Mouse (Mus musculus) liver, embryonic 14.5 days (tissue): ENCODE measurements around the gene Npas3. TPM values are rescaled to one million over a fixed set of nuclear protein-coding genes. Genes with fewer than 3 reads are reported as not detected.

ENCODE experiments used
- ATAC-seq: fragments of 200-750 bp; cut with Nextera tagmentation; 2 replicates; pipeline ENCODE4 v1.8.0; 2017; ENCODE audit warnings: moderate number of reproducible peaks, mild to moderate bottlenecking, moderate library complexity; ENCODE audit not compliant: insufficient read depth
- DNase-seq, 3 experiments: peaks; one replicate each; pipeline ENCODE4 v3.0.0-alpha.2; 2012 to 2013; ENCODE audit warnings: low read depth in 3 of 3, low spot score in 3 of 3
- H3K27ac ChIP-seq: fragments of 300-500 bp; sonication (generic); 2 replicates; pipeline ENCODE4 v1.5.1; 2014; ENCODE audit warnings: moderate library complexity, mild to moderate bottlenecking, control low read depth, inconsistent platforms
- H3K27me3 ChIP-seq: fragments of 300-500 bp; sonication (generic); 2 replicates; pipeline ENCODE4 v1.6.1; 2014; ENCODE audit warnings: mild to moderate bottlenecking, low read length, moderate library complexity; ENCODE audit not compliant: control insufficient read depth, insufficient read depth
- H3K36me3 ChIP-seq: fragments of 300-500 bp; sonication (generic); replicated peaks from 2 replicates; pipeline ENCODE4 v1.6.1; 2014; ENCODE audit warnings: low read depth; ENCODE audit not compliant: control insufficient read depth, insufficient read depth
- H3K4me1 ChIP-seq, 2 experiments: fragments of 200-500 bp in 1 of 2; fragments of 300-500 bp in 1 of 2; sonication (generic) in 1 of 2; replicated peaks; 2 replicates each; pipeline ENCODE4 v1.6.1; 2012 to 2014; ENCODE audit warnings: antibody characterized with exemption in 1 of 2, inconsistent platforms in 1 of 2, low read length in 1 of 2; ENCODE audit not compliant: control insufficient read depth in 2 of 2, insufficient read depth in 2 of 2
- H3K4me2 ChIP-seq: fragments of 300-500 bp; sonication (generic); 2 replicates; pipeline ENCODE4 v1.6.1; 2014; ENCODE audit warnings: low read depth, mild to moderate bottlenecking, control low read depth, moderate library complexity
- H3K4me3 ChIP-seq, 2 experiments: fragments of 200-500 bp in 1 of 2; fragments of 300-500 bp in 1 of 2; sonication (generic) in 1 of 2; 2 replicates each; pipeline ENCODE4 v1.5.1; 2012 to 2014; ENCODE audit warnings: low read depth in 2 of 2, low read length in 2 of 2, mild to moderate bottlenecking in 2 of 2, control low read depth in 1 of 2, inconsistent platforms in 1 of 2, moderate library complexity in 1 of 2; ENCODE audit not compliant: insufficient read depth in 1 of 2
- H3K9ac ChIP-seq: fragments of 300-500 bp; sonication (generic); replicated peaks from 2 replicates; pipeline ENCODE4 v1.6.1; 2014; ENCODE audit warnings: mild to moderate bottlenecking, control low read depth, moderate library complexity
- H3K9me3 ChIP-seq: fragments of 300-500 bp; sonication (generic); 2 replicates; pipeline ENCODE4 v1.6.1; 2016; ENCODE audit warnings: low read length, mixed read lengths; ENCODE audit not compliant: control insufficient read depth
- CTCF ChIP-seq: IDR thresholded peaks from 2 replicates; pipeline ENCODE4 v1.5.1; 2016; ENCODE audit warnings: antibody characterized with exemption, low read depth, control low read depth
- EP300 ChIP-seq: IDR thresholded peaks from 2 replicates; pipeline ENCODE4 v1.6.1; 2016; ENCODE audit warnings: antibody characterized with exemption, low read depth
- WGBS: fragments of 180-500 bp; shearing (Covaris S2); extraction: QIAGEN DNeasy Blood & Tissue Kit; methylation state at CpG from one replicate; pipeline ENCODE4 v1.1.7; 2014; ENCODE audit not compliant: insufficient replicate concordance; 5-methylcytosine and 5-hydroxymethylcytosine counted together
- polyA plus RNA-seq, 2 experiments: library from polyadenylated mRNA; depleted of rRNA in 1 of 2; stranded (reverse) in 1 of 2; unstranded in 1 of 2; fragments of >200 nt; fragmentation: Nextera tagmentation in 1 of 2; extraction: Ambion mirVana in 1 of 2; gene quantifications; 2 replicates each; pipeline versions ENCODE4 v1.2.1 to v1.2.3; 2012 to 2014

Npas3 gene
- polyA plus RNA-seq, 2 experiments = 0.08 to 0.09 TPM

GRCm38 (mm10) chr12:53838541-53838940, 590.1 kb downstream of the Npas3 start:
- TF ChIP-seq EP300 = no peak
- Histone ChIP-seq H3K27me3 (no peaks in the 10 kb centered on the region), H3K4me3 (no peak overlapping the region), H3K9ac (no peak overlapping the region), H3K27ac (peak overlapping the region; percentile 94), H3K4me2 (peak overlapping the region; percentile 64; the same call in 1 of the 2 replicates), H3K36me3 (no peaks in the 10 kb centered on the region), H3K4me1 (peaks cover 60 to 65% of the 10 kb centered on the region in 2 experiments), H3K9me3 (no peaks in the 10 kb centered on the region)
- WGBS = 69% methylated on average over 7 of the region's 7 CpGs
- DNase-seq (no peak), ATAC-seq (no peak)

- no peaks in the 10 kb centered on the region for H3K27me3 ChIP-seq
- peaks cover 28 to 34% of the 10 kb centered on the region in 2 experiments for H3K4me1 ChIP-seq
- H3K9ac ChIP-seq = no peak overlapping the region
- TF ChIP-seq EP300 (no peak), CTCF (no peak)
- no peaks in the 10 kb centered on the region for H3K36me3 ChIP-seq
- no peak overlapping the region for H3K4me3 ChIP-seq
- no peaks in the 10 kb centered on the region for H3K9me3 ChIP-seq
- H3K27ac ChIP-seq = no peak overlapping the region
- 40% methylated on average over 16 of the region's 16 CpGs for WGBS
- DNase-seq = no peak
- H3K4me2 ChIP-seq = 0 out of 2 replicates have a peak overlapping the region, but pooled peaks have one; percentile 5
- no peak for ATAC-seq
These were observed 593.6 kb downstream of the Npas3 start for GRCm38 (mm10) chr12:53841928-53842671.

- DNase-seq = no peak
- ATAC-seq = no peak
- Histone ChIP-seq H3K9ac (no peak overlapping the region), H3K27ac (no peak overlapping the region), H3K36me3 (no peaks in the 10 kb centered on the region), H3K4me1 (peaks cover 15 to 21% of the 10 kb centered on the region in 2 experiments), H3K4me2 (no peak overlapping the region), H3K9me3 (no peaks in the 10 kb centered on the region), H3K27me3 (no peaks in the 10 kb centered on the region), H3K4me3 (no peak overlapping the region)
- TF ChIP-seq CTCF (no peak), EP300 (no peak)
- WGBS = 62% methylated on average over 3 of the region's 3 CpGs
These were observed 595.1 kb downstream of the Npas3 start for GRCm38 (mm10) chr12:53843626-53844025.

GRCm38 (mm10) chr12:53846154-53846665, 597.7 kb downstream of the Npas3 start:
- WGBS = 63% methylated on average over 12 of the region's 12 CpGs
- DNase-seq (no peak), ATAC-seq (no peak)
- no peaks in the 10 kb centered on the region; the same call in 1 of the 2 replicates for H3K27me3 ChIP-seq
- H3K9me3 ChIP-seq = no peaks in the 10 kb centered on the region
- H3K4me3 ChIP-seq = no peak overlapping the region
- no peak overlapping the region for H3K4me2 ChIP-seq
- H3K27ac ChIP-seq = no peak overlapping the region
- TF ChIP-seq EP300 = no peak
- TF ChIP-seq CTCF = no peak
- no peak overlapping the region for H3K9ac ChIP-seq
- no peaks in the 10 kb centered on the region for H3K36me3 ChIP-seq
- peaks cover 5 to 17% of the 10 kb centered on the region in 2 experiments for H3K4me1 ChIP-seq

- ATAC-seq = no peak
- Histone ChIP-seq H3K4me2 (no peak overlapping the region), H3K9me3 (no peaks in the 10 kb centered on the region), H3K27ac (no peak overlapping the region), H3K9ac (no peak overlapping the region), H3K36me3 (no peaks in the 10 kb centered on the region), H3K27me3 (no peaks in the 10 kb centered on the region; the same call in none of the 2 replicates), H3K4me3 (no peak overlapping the region), H3K4me1 (peaks cover 0 to 7% of the 10 kb centered on the region in 2 experiments; a peak in 1 of 4 replicates)
- DNase-seq = no peak
- TF ChIP-seq EP300 = no peak
- TF ChIP-seq CTCF = no peak
- WGBS = 64% methylated on average over 2 of the region's 2 CpGs
These were observed 600.8 kb downstream of the Npas3 start for GRCm38 (mm10) chr12:53849263-53849662.
